Comparison of ENCODE assay signal across 27 mouse cellular contexts in genomic region chr12:50967168-50967810, GRCm38 (mm10).
DNase-seq lines count a peak whose midpoint lies in the region; ATAC-seq lines count a peak whose summit lies in the region.
"Had no signal": no experiment of that assay in that cellular context is flagged by ENCODE, and none has a peak within 500 bp of the region (broad histone marks: within the 10 kb centered on the region; RNA-seq: fewer than 3 reads in every experiment).

No protein-coding gene starts in this region.

- H3K9me3 ChIP-seq in limb, embryonic 11.5 days (ENCODE audit: control insufficient read depth, low read length) = no peaks in the 10 kb centered on the region
- H3K9me3 ChIP-seq in limb, embryonic 10.5 days (replicated peaks) = no peaks in the 10 kb centered on the region
- H3K9me3 ChIP-seq: embryonic facial prominence, embryonic 12.5 days had no signal

- H3K27ac ChIP-seq in limb, embryonic 11.5 days (replicated peaks; ENCODE audit: low read depth, low read length) = no peak overlapping the region
- no peak overlapping the region for H3K27ac ChIP-seq in limb, embryonic 10.5 days
- H3K27ac ChIP-seq: embryonic facial prominence, embryonic 12.5 days; gastrocnemius, adult 2 months; heart, adult 2 months; hindbrain, embryonic 14.5 days; layer of hippocampus, adult 2 months; left cerebral cortex, adult 2 months; liver, embryonic 12.5 days; macrophage had no signal

- DNase-seq in limb, embryonic 11.5 days (ENCODE audit: low spot score) = peak; percentile 22
- DNase-seq in limb, embryonic 10.5 days (ENCODE audit: low spot score) = no peak
- DNase-seq in embryo, embryonic 10.5 days (ENCODE audit: low spot score) = peak; percentile 41
- DNase-seq in embryo, embryonic 11.5 days (ENCODE audit: low read depth, low spot score) = peak; percentile 8
- DNase-seq in mesoderm, embryonic 11.5 days (ENCODE audit: low read depth, low spot score) = peak; percentile 40
- no peak for DNase-seq in cerebellum, adult 9-11 months
- DNase-seq: adrenal gland, adult 8-10 months; B cell, adult 2 months; cerebellum, adult 2 months; cerebellum, postnatal 25 days; gastrocnemius, adult 2 months; heart, adult 2 months; kidney, postnatal 25 days; liver, postnatal 0 days; midbrain, embryonic 14.5 days had no signal

- H3K27me3 ChIP-seq in limb, embryonic 11.5 days (ENCODE audit: control insufficient read depth, insufficient read depth, low read length) = no peaks in the 10 kb centered on the region
- H3K27me3 ChIP-seq in limb, embryonic 10.5 days (ENCODE audit: low read depth, poor library complexity, severe bottlenecking) = no peaks in the 10 kb centered on the region
- H3K27me3 ChIP-seq: CH12.LX; embryonic facial prominence, embryonic 12.5 days; heart, embryonic 12.5 days; liver, embryonic 12.5 days had no signal

- H3K36me3 ChIP-seq in limb, embryonic 11.5 days (ENCODE audit: control insufficient read depth, insufficient read depth, low read length) = no peaks in the 10 kb centered on the region
- no peaks in the 10 kb centered on the region for H3K36me3 ChIP-seq in limb, embryonic 10.5 days
- H3K36me3 ChIP-seq: embryonic facial prominence, embryonic 12.5 days; heart, embryonic 12.5 days; liver, embryonic 12.5 days had no signal

- H3K4me2 ChIP-seq in limb, embryonic 11.5 days (ENCODE audit: low read depth, severe bottlenecking) = no peak overlapping the region
- H3K4me2 ChIP-seq: embryonic facial prominence, embryonic 12.5 days; heart, embryonic 12.5 days; hindbrain, embryonic 14.5 days; liver, embryonic 12.5 days had no signal

- no peak overlapping the region for H3K4me3 ChIP-seq in limb, embryonic 11.5 days (ENCODE audit: low read depth, low read length)
- no peak overlapping the region for H3K4me3 ChIP-seq in limb, embryonic 10.5 days
- H3K4me3 ChIP-seq: embryonic facial prominence, embryonic 12.5 days; gastrocnemius, adult 2 months; heart, adult 2 months; heart, embryonic 12.5 days; layer of hippocampus, adult 2 months; left cerebral cortex, adult 2 months; liver, embryonic 12.5 days had no signal

- H3K4me1 ChIP-seq in limb, embryonic 11.5 days (ENCODE audit: control insufficient read depth, insufficient read depth, low read length) = peaks cover 3% of the 10 kb centered on the region; the same call in 1 of the 2 replicates
- H3K4me1 ChIP-seq in limb, embryonic 10.5 days = peaks cover 6% of the 10 kb centered on the region
- H3K4me1 ChIP-seq: embryonic facial prominence, embryonic 12.5 days; heart, embryonic 12.5 days; liver, embryonic 12.5 days had no signal

- H3K9ac ChIP-seq in limb, embryonic 11.5 days (ENCODE audit: low read length) = no peak overlapping the region
- H3K9ac ChIP-seq: embryonic facial prominence, embryonic 12.5 days; heart, embryonic 12.5 days; hindbrain, embryonic 14.5 days; liver, embryonic 12.5 days; liver, postnatal 0 days had no signal

- WGBS in limb, embryonic 11.5 days = 52% methylated on average over 5 of the region's 5 CpGs
- WGBS in limb, embryonic 10.5 days = 53% methylated on average over 5 of the region's 5 CpGs

- ATAC-seq in limb, embryonic 11.5 days (ENCODE audit: insufficient number of reproducible peaks, low FRiP score, low TSS enrichment, low read depth) = 0 out of 2 replicates have a peak, but pooled peaks have one; percentile 13
- ATAC-seq: activated CD4-positive, CD25-positive, alpha-beta regulatory T cell, adult 4 months; forebrain, embryonic 14.5 days; intestine, postnatal 0 days; liver, embryonic 12.5 days; liver, postnatal 0 days; lung, postnatal 0 days had no signal

Comparison
In these comparisons a context has a peak if more than half of its experiments do, and no peak if none do; other contexts are left out.
1. DNase-seq: peak in limb, embryonic 11.5 days (single experiment), embryo, embryonic 10.5 days (single experiment), embryo, embryonic 11.5 days (single experiment) and mesoderm, embryonic 11.5 days (single experiment); none in limb, embryonic 10.5 days (single experiment) and cerebellum, adult 9-11 months (single experiment).